ENCODE assay signal across 29 mouse cellular contexts in genomic region chr1:185462889-185463288, GRCm38 (mm10). TPM values are rescaled to one million over a fixed set of nuclear protein-coding genes. Genes with fewer than 3 reads are reported as not detected.
DNase-seq lines count a peak whose midpoint lies in the region; ATAC-seq and TF ChIP-seq lines count a peak whose summit lies in the region.
"Had no signal": no experiment of that assay in that cellular context is flagged by ENCODE, and none has a peak within 500 bp of the region (broad histone marks: within the 10 kb centered on the region; RNA-seq: fewer than 3 reads in every experiment).

No protein-coding gene starts in this region.

- H3K9ac ChIP-seq in intestine, embryonic 15.5 days, result no peak overlapping the region
- no peak overlapping the region for H3K9ac ChIP-seq in intestine, embryonic 16.5 days (ENCODE audit: low read depth, low read length)
- H3K9ac ChIP-seq in intestine, postnatal 0 days (ENCODE audit: low read depth, low read length), result no peak overlapping the region
- no peak overlapping the region for H3K9ac ChIP-seq in liver, embryonic 15.5 days
- H3K9ac ChIP-seq: embryonic facial prominence, embryonic 13.5 days; forebrain, embryonic 12.5 days; heart, embryonic 12.5 days; heart, embryonic 15.5 days; hindbrain, embryonic 13.5 days had no signal

- 74% methylated on average over 5 of the region's 5 CpGs for WGBS in intestine, embryonic 15.5 days
- WGBS in intestine, embryonic 16.5 days, result 69% methylated on average over 5 of the region's 5 CpGs
- 53% methylated on average over 5 of the region's 5 CpGs for WGBS in intestine, postnatal 0 days
- 74% methylated on average over 5 of the region's 5 CpGs for WGBS in liver, embryonic 15.5 days (ENCODE audit: insufficient replicate concordance)

- no peak for TF ChIP-seq CTCF in intestine, postnatal 0 days (IDR thresholded peaks at IDR 0.05; ENCODE audit: low read depth)

- no peaks in the 10 kb centered on the region for H3K4me1 ChIP-seq in intestine, embryonic 15.5 days (replicated peaks)
- no peaks in the 10 kb centered on the region for H3K4me1 ChIP-seq in intestine, embryonic 16.5 days (ENCODE audit: control insufficient read depth, insufficient read depth, low read length)
- H3K4me1 ChIP-seq in intestine, postnatal 0 days (replicated peaks; ENCODE audit: control insufficient read depth, insufficient read depth, low read length), result no peaks in the 10 kb centered on the region
- peaks cover 94% of the 10 kb centered on the region for H3K4me1 ChIP-seq in liver, embryonic 15.5 days (replicated peaks)
- H3K4me1 ChIP-seq: embryonic facial prominence, embryonic 13.5 days; forebrain, embryonic 12.5 days; heart, embryonic 15.5 days; hindbrain, embryonic 13.5 days had no signal

- no peaks in the 10 kb centered on the region for H3K36me3 ChIP-seq in intestine, embryonic 15.5 days
- no peaks in the 10 kb centered on the region for H3K36me3 ChIP-seq in intestine, embryonic 16.5 days (ENCODE audit: control insufficient read depth, insufficient read depth, low read length)
- H3K36me3 ChIP-seq in intestine, postnatal 0 days (ENCODE audit: control insufficient read depth, insufficient read depth), result peaks cover 4% of the 10 kb centered on the region; the same call in 1 of the 2 replicates
- H3K36me3 ChIP-seq in liver, embryonic 15.5 days (replicated peaks), result peaks cover 99% of the 10 kb centered on the region
- H3K36me3 ChIP-seq: embryonic facial prominence, embryonic 10.5 days; embryonic facial prominence, embryonic 13.5 days; heart, embryonic 12.5 days; heart, embryonic 15.5 days; hindbrain, embryonic 10.5 days had no signal

- no peak overlapping the region for H3K4me3 ChIP-seq in intestine, embryonic 15.5 days (replicated peaks)
- no peak overlapping the region for H3K4me3 ChIP-seq in intestine, embryonic 16.5 days (ENCODE audit: low read length)
- H3K4me3 ChIP-seq in intestine, postnatal 0 days (ENCODE audit: low read depth, low read length), result no peak overlapping the region
- H3K4me3 ChIP-seq in liver, embryonic 15.5 days (replicated peaks), result no peak overlapping the region
- H3K4me3 ChIP-seq: embryonic facial prominence, embryonic 10.5 days; embryonic facial prominence, embryonic 13.5 days; erythroblast, embryonic 14.5 days; forebrain, embryonic 12.5 days; heart, embryonic 12.5 days; heart, embryonic 15.5 days; hindbrain, embryonic 10.5 days; hindbrain, embryonic 13.5 days had no signal

- H3K9me3 ChIP-seq in intestine, embryonic 15.5 days, result no peaks in the 10 kb centered on the region
- no peaks in the 10 kb centered on the region for H3K9me3 ChIP-seq in intestine, embryonic 16.5 days (ENCODE audit: control insufficient read depth, low read length)
- no peaks in the 10 kb centered on the region for H3K9me3 ChIP-seq in intestine, postnatal 0 days (ENCODE audit: control insufficient read depth)
- no peaks in the 10 kb centered on the region for H3K9me3 ChIP-seq in liver, embryonic 15.5 days (replicated peaks)
- H3K9me3 ChIP-seq: embryonic facial prominence, embryonic 10.5 days; embryonic facial prominence, embryonic 13.5 days; heart, embryonic 15.5 days; hindbrain, embryonic 10.5 days; hindbrain, embryonic 13.5 days had no signal

- no peak for DNase-seq in thymus, postnatal 0 days (ENCODE audit: low spot score)
- DNase-seq in thymus, postnatal 10 days (ENCODE audit: low spot score in 2 of 2), result no peak
- DNase-seq: adrenal gland, adult 8-10 months; adrenal gland, postnatal 25 days; cerebellum, adult 11-12 months; cerebellum, adult 8-10 months; cerebellum, postnatal 10 days; cerebellum, postnatal 36 days; embryo, embryonic 11 days; gastrocnemius, postnatal 10 days; gastrocnemius, postnatal 36 days; heart, adult 11 months; heart, postnatal 10 days; heart, postnatal 36 days had no signal

- H3K27ac ChIP-seq in intestine, embryonic 15.5 days, result no peak overlapping the region
- no peak overlapping the region for H3K27ac ChIP-seq in intestine, embryonic 16.5 days (ENCODE audit: low read length)
- no peak overlapping the region for H3K27ac ChIP-seq in intestine, postnatal 0 days (ENCODE audit: low read depth, low read length)
- peak overlapping the region; percentile 25; the same call in 1 of the 2 replicates for H3K27ac ChIP-seq in liver, embryonic 15.5 days (replicated peaks)
- H3K27ac ChIP-seq: embryonic facial prominence, embryonic 10.5 days; embryonic facial prominence, embryonic 13.5 days; forebrain, embryonic 12.5 days; heart, embryonic 15.5 days; hindbrain, embryonic 10.5 days; hindbrain, embryonic 13.5 days had no signal

- no peaks in the 10 kb centered on the region for H3K27me3 ChIP-seq in intestine, embryonic 15.5 days (replicated peaks)
- H3K27me3 ChIP-seq in intestine, embryonic 16.5 days (replicated peaks; ENCODE audit: control insufficient read depth, insufficient read depth, low read length), result no peaks in the 10 kb centered on the region
- H3K27me3 ChIP-seq in intestine, postnatal 0 days (replicated peaks; ENCODE audit: control insufficient read depth, insufficient read depth, low read length), result no peaks in the 10 kb centered on the region
- H3K27me3 ChIP-seq in liver, embryonic 15.5 days, result no peaks in the 10 kb centered on the region
- H3K27me3 ChIP-seq: embryonic facial prominence, embryonic 13.5 days had no signal

- ATAC-seq in intestine, embryonic 15.5 days, result 0 out of 2 replicates have a peak, but pooled peaks have one; percentile 31
- ATAC-seq in intestine, embryonic 16.5 days, result no peak
- peak; percentile 53 for ATAC-seq in intestine, postnatal 0 days
- ATAC-seq in liver, embryonic 15.5 days (ENCODE audit: insufficient read depth), result no peak
- ATAC-seq: activated CD4-positive, CD25-positive, alpha-beta regulatory T cell, adult 4 months; forebrain, embryonic 16.5 days; hindbrain, embryonic 16.5 days had no signal

- no peak overlapping the region for H3K4me2 ChIP-seq in intestine, embryonic 15.5 days (replicated peaks)
- no peak overlapping the region for H3K4me2 ChIP-seq in intestine, embryonic 16.5 days (ENCODE audit: low read depth, low read length)
- no peak overlapping the region for H3K4me2 ChIP-seq in intestine, postnatal 0 days (replicated peaks; ENCODE audit: low read depth)
- H3K4me2 ChIP-seq in liver, embryonic 15.5 days, result peak overlapping the region; percentile 73; the same call in 1 of the 2 replicates
- H3K4me2 ChIP-seq: embryonic facial prominence, embryonic 13.5 days; forebrain, embryonic 12.5 days; heart, embryonic 12.5 days; heart, embryonic 15.5 days; hindbrain, embryonic 13.5 days had no signal

RNA-seq across cellular contexts. Expression of gene Slc30a10, which starts 8.2 kb away (rescaled TPM):
- 2.3 TPM in 2 replicates for polyA plus RNA-seq in intestine, embryonic 15.5 days (2015; fragmentation: Nextera tagmentation; extraction: Ambion mirVana)
- 3.0 and 3.7 TPM in 2 replicates for polyA plus RNA-seq in intestine, embryonic 16.5 days (2015; fragmentation: Nextera tagmentation; extraction: Ambion mirVana)
- 8.5 and 9.3 TPM in 2 replicates for polyA plus RNA-seq in intestine, postnatal 0 days (2015; fragmentation: Nextera tagmentation; extraction: Ambion mirVana)
- 13.0 and 14.2 TPM in 2 replicates for polyA plus RNA-seq in liver, embryonic 15.5 days (2015; fragmentation: Nextera tagmentation; extraction: Ambion mirVana)
- 0.03 and 0.04 TPM in 2 replicates for polyA plus RNA-seq in thymus, postnatal 0 days (2015; fragmentation: Nextera tagmentation; extraction: Ambion mirVana)
- polyA plus RNA-seq: activated CD4-positive, CD25-positive, alpha-beta regulatory T cell, adult 4 months had no signal

Comparison
In these comparisons a context has a peak if more than half of its experiments do, and no peak if none do; other contexts are left out.
1. ATAC-seq: peak in intestine, embryonic 15.5 days (single experiment) and intestine, postnatal 0 days (single experiment); none in intestine, embryonic 16.5 days (single experiment) and liver, embryonic 15.5 days (single experiment).